Mouse (Mus musculus) thymus, adult 18-20 months (tissue): Measurements from ENCODE around the gene Gm49391.
"Not testable (repeated sequence)": the region's sequence is repeated elsewhere in the genome, so short reads cannot be mapped to it uniquely, and the experiment has no call there.

Experiments
- DNase-seq, 2 experiments: peaks; one replicate each; pipeline ENCODE4 v3.0.0; 2022; ENCODE audit warnings: mixed read lengths in 2 of 2

The Gm49391 gene

GRCm38 (mm10) chr13:60936500-60936901 is at the start of gene Gm49391, which contains the start of gene Ctla2a:
Gene Gm49391 (minus strand): TSS chr13:60936571.
Gene Ctla2a (minus strand): TSS chr13:60936625.
- DNase-seq = peak; percentile 2 to 15

GRCm38 (mm10) chr13:60972319-60972718 is 35.9 kb upstream of the Gm49391 start:
- not testable (repeated sequence) for DNase-seq

GRCm38 (mm10) chr13:60963985-60964384 is 27.6 kb upstream of the Gm49391 start:
- DNase-seq = not testable (repeated sequence)

- no peak for DNase-seq
Observed at GRCm38 (mm10) chr13:60961706-60962105, 25.3 kb upstream of the Gm49391 start.

GRCm38 (mm10) chr13:60941884-60942283 is 5.5 kb upstream of the Gm49391 start, which contains the start of gene Tpbpa:
Gene Tpbpa (minus strand): TSS chr13:60941984.
- DNase-seq = not testable (repeated sequence)

- DNase-seq = not testable (repeated sequence)
Observed at GRCm38 (mm10) chr13:60935490-60935889, 881 bp downstream of the Gm49391 start, which contains the start of gene Gm49393. Gene Gm49393 (minus strand): TSS chr13:60935590.

GRCm38 (mm10) chr13:60904780-60905179 is 31.6 kb downstream of the Gm49391 start, which contains the start of gene Tpbpb:
Gene Tpbpb (minus strand): TSS chr13:60904880.
- not testable (repeated sequence) for DNase-seq

GRCm38 (mm10) chr13:60897328-60897727 is 39.0 kb downstream of the Gm49391 start, which contains the start of gene Ctla2b:
Gene Ctla2b (minus strand): TSS chr13:60897447.
- DNase-seq = peak; percentile 3 to 7

GRCm38 (mm10) chr13:60896794-60897193 is 39.6 kb downstream of the Gm49391 start, which contains the start of gene Gm49392:
Gene Gm49392 (minus strand): TSS chr13:60896894.
- DNase-seq = not testable (repeated sequence)

GRCm38 (mm10) chr13:60895406-60896160 is 40.8 kb downstream of the Gm49391 start:
- DNase-seq = no peak

GRCm38 (mm10) chr13:60892301-60892700 is 44.1 kb downstream of the Gm49391 start:
- no peak for DNase-seq

- DNase-seq = no peak
Observed at GRCm38 (mm10) chr13:60864281-60864680, 72.1 kb downstream of the Gm49391 start, which contains the start of gene 4930486L24Rik. Gene 4930486L24Rik (minus strand): TSS chr13:60864475.

GRCm38 (mm10) chr13:60848241-60849120 is 87.9 kb downstream of the Gm49391 start:
- DNase-seq = peak; percentile 14 to 66
